Mouse (Mus musculus) MEL (cell line): ENCODE results near the gene Ror2. TPM values are rescaled to one million over a fixed set of nuclear protein-coding genes. Genes with fewer than 3 reads are reported as not detected.

Source experiments
- DNase-seq: peaks from one replicate; pipeline ENCODE4 v3.0.0; 2011; ENCODE audit warnings: low read depth, low spot score
- H3K27ac ChIP-seq: 2 replicates; pipeline ENCODE4 v1.5.1; 2012; ENCODE audit warnings: low read depth, mild to moderate bottlenecking, control low read depth, low read length, moderate library complexity; ENCODE audit not compliant: control insufficient read depth
- H3K27me3 ChIP-seq, 2 experiments: fragments of 150-350 bp in 1 of 2; sonication (generic) in 1 of 2; 2 replicates each; pipeline ENCODE4 v1.6.1; 2012; ENCODE audit warnings: low read length in 2 of 2, mild to moderate bottlenecking in 2 of 2, improper control_type of control experiment in 1 of 2, moderate library complexity in 1 of 2; ENCODE audit not compliant: insufficient read depth in 2 of 2, control insufficient read depth in 1 of 2
- H3K36me3 ChIP-seq, 2 experiments: 2 replicates each; pipeline ENCODE4 v1.6.1; 2012 to 2014; ENCODE audit warnings: low read length in 2 of 2, improper control_type of control experiment in 1 of 2, inconsistent platforms in 1 of 2, mild to moderate bottlenecking in 1 of 2; ENCODE audit not compliant: insufficient read depth in 2 of 2, control insufficient read depth in 1 of 2
- H3K4me1 ChIP-seq, 2 experiments: fragments of 150-350 bp in 1 of 2; sonication (generic) in 1 of 2; 2 replicates each; pipeline ENCODE4 v1.6.1; 2012; ENCODE audit warnings: low read length in 2 of 2, improper control_type of control experiment in 1 of 2, mild to moderate bottlenecking in 1 of 2; ENCODE audit not compliant: insufficient read depth in 2 of 2, control insufficient read depth in 1 of 2
- H3K4me3 ChIP-seq, 2 experiments: fragments of 150-350 bp in 1 of 2; sonication (generic) in 1 of 2; 2 replicates each; pipeline ENCODE4 v1.5.1; 2012; ENCODE audit warnings: low read depth in 2 of 2, low read length in 2 of 2, mild to moderate bottlenecking in 2 of 2, moderate library complexity in 2 of 2, control low read depth in 1 of 2, improper control_type of control experiment in 1 of 2; ENCODE audit not compliant: control insufficient read depth in 1 of 2, insufficient read depth in 1 of 2
- H3K79me2 ChIP-seq: 2 replicates; pipeline ENCODE4 v1.6.1; 2012; ENCODE audit warnings: mild to moderate bottlenecking, low read length, moderate library complexity; ENCODE audit not compliant: control insufficient read depth, poor library complexity, insufficient read depth
- H3K9ac ChIP-seq: 2 replicates; pipeline ENCODE4 v1.6.1; 2012; ENCODE audit warnings: low read depth, mild to moderate bottlenecking, control low read depth, low read length, moderate library complexity; ENCODE audit not compliant: control insufficient read depth, poor library complexity, severe bottlenecking
- H3K9me3 ChIP-seq: fragments of 150-350 bp; sonication (generic); replicated peaks from 2 replicates; pipeline ENCODE4 v1.6.1; 2012; ENCODE audit warnings: mild to moderate bottlenecking, low read length, improper control_type of control experiment, moderate library complexity; ENCODE audit not compliant: insufficient read depth
- CHD1 ChIP-seq: IDR thresholded peaks from 2 replicates; pipeline ENCODE4 v1.6.1; 2012; ENCODE audit warnings: low read depth, mild to moderate bottlenecking, inconsistent platforms, low read length, improper control_type of control experiment
- CHD2 ChIP-seq: IDR thresholded peaks from 2 replicates; pipeline ENCODE4 v1.6.1; 2011; ENCODE audit warnings: low read length, improper control_type of control experiment
- E2F4 ChIP-seq: IDR thresholded peaks from 2 replicates; pipeline ENCODE4 v1.6.1; 2011; ENCODE audit warnings: low read depth, low read length, improper control_type of control experiment, borderline replicate concordance
- ELF1 ChIP-seq: IDR thresholded peaks from 2 replicates; pipeline ENCODE4 v1.6.1; 2014; ENCODE audit warnings: low read depth, mild to moderate bottlenecking, inconsistent platforms, low read length, improper control_type of control experiment, moderate library complexity
- ETS1 ChIP-seq: IDR thresholded peaks from 2 replicates; pipeline ENCODE4 v1.6.1; 2012; ENCODE audit warnings: low read depth, mild to moderate bottlenecking, inconsistent platforms, low read length, improper control_type of control experiment, moderate library complexity
- GABPA ChIP-seq: IDR thresholded peaks from 2 replicates; pipeline ENCODE4 v1.6.1; 2012; ENCODE audit warnings: low read depth, mild to moderate bottlenecking, inconsistent platforms, low read length, improper control_type of control experiment, moderate library complexity
- JUND ChIP-seq: IDR thresholded peaks from 2 replicates; pipeline ENCODE4 v1.6.1; 2011; ENCODE audit warnings: low read depth, mild to moderate bottlenecking, improper control_type of control experiment, low read length
- MAFK ChIP-seq: IDR thresholded peaks from 2 replicates; pipeline ENCODE4 v1.6.1; 2011; ENCODE audit warnings: low read depth, mild to moderate bottlenecking, low read length, improper control_type of control experiment, borderline replicate concordance
- MAX ChIP-seq: IDR thresholded peaks from 2 replicates; pipeline ENCODE4 v1.6.1; 2011; ENCODE audit warnings: low read length, improper control_type of control experiment
- MEF2A ChIP-seq: IDR thresholded peaks from 2 replicates; pipeline ENCODE4 v1.6.1; 2014; ENCODE audit warnings: low read depth, mild to moderate bottlenecking, inconsistent platforms, low read length, improper control_type of control experiment; ENCODE audit not compliant: poor library complexity, insufficient replicate concordance, severe bottlenecking; ENCODE audit errors: extremely low read depth
- MXI1 ChIP-seq: IDR thresholded peaks from 2 replicates; pipeline ENCODE4 v1.6.1; 2011; ENCODE audit warnings: mild to moderate bottlenecking, low read depth, low read length, improper control_type of control experiment
- NRF1 ChIP-seq: IDR thresholded peaks from 2 replicates; pipeline ENCODE4 v1.6.1; 2014; ENCODE audit warnings: low read depth, mild to moderate bottlenecking, inconsistent platforms, low read length, improper control_type of control experiment, moderate library complexity; ENCODE audit not compliant: poor library complexity, insufficient read depth, severe bottlenecking
- POLR2AphosphoS2 ChIP-seq: IDR thresholded peaks from 2 replicates; pipeline ENCODE4 v1.6.1; 2011; ENCODE audit warnings: low read length, improper control_type of control experiment
- POLR2AphosphoS5 ChIP-seq: IDR thresholded peaks from 2 replicates; pipeline ENCODE4 v1.6.1; 2012; ENCODE audit warnings: low read depth, borderline replicate concordance, mild to moderate bottlenecking, inconsistent platforms, low read length, moderate library complexity, mixed read lengths
- RAD21 ChIP-seq: IDR thresholded peaks from 2 replicates; pipeline ENCODE4 v1.6.1; 2011; ENCODE audit warnings: mild to moderate bottlenecking, low read depth, low read length, improper control_type of control experiment
- SIN3A ChIP-seq: IDR thresholded peaks from 2 replicates; pipeline ENCODE4 v1.6.1; 2012; ENCODE audit warnings: low read length, improper control_type of control experiment, inconsistent platforms
- SMC3 ChIP-seq: IDR thresholded peaks from 2 replicates; pipeline ENCODE4 v1.6.1; 2011; ENCODE audit warnings: low read depth, low read length, improper control_type of control experiment
- TCF12 ChIP-seq: IDR thresholded peaks from 2 replicates; pipeline ENCODE4 v1.6.1; 2014; ENCODE audit warnings: low read depth, mild to moderate bottlenecking, inconsistent platforms, low read length, improper control_type of control experiment, moderate library complexity
- USF1 ChIP-seq: IDR thresholded peaks from 2 replicates; pipeline ENCODE4 v1.6.1; 2014; ENCODE audit warnings: low read depth, mild to moderate bottlenecking, inconsistent platforms, low read length, improper control_type of control experiment, moderate library complexity
- USF2 ChIP-seq, 2 experiments: IDR thresholded peaks; 2 replicates each; pipeline ENCODE4 v1.6.1; 2011 to 2012; ENCODE audit warnings: improper control_type of control experiment in 2 of 2, low read length in 2 of 2, borderline replicate concordance in 1 of 2, inconsistent platforms in 1 of 2, low read depth in 1 of 2, mild to moderate bottlenecking in 1 of 2; ENCODE audit not compliant: insufficient read depth in 1 of 2
- ZMIZ1 ChIP-seq: IDR thresholded peaks from 2 replicates; pipeline ENCODE4 v1.6.1; 2012; ENCODE audit warnings: low read depth, mild to moderate bottlenecking, inconsistent platforms, low read length, improper control_type of control experiment, moderate library complexity
- ZNF384 ChIP-seq: IDR thresholded peaks from 2 replicates; pipeline ENCODE4 v1.6.1; 2012; ENCODE audit warnings: low read depth, mild to moderate bottlenecking, inconsistent platforms, low read length, improper control_type of control experiment
- polyA plus RNA-seq, 2 experiments: library from polyadenylated mRNA; stranded (reverse) in 1 of 2; unstranded in 1 of 2; fragments of >175 nt in 1 of 2; fragments of >200 nt in 1 of 2; gene quantifications; 2 replicates each; pipeline versions ENCODE4 v1.2.1 to v1.2.4; 2012; ENCODE audit warnings: low replicate concordance in 2 of 2, low read depth in 1 of 2; ENCODE audit not compliant: insufficient read length in 2 of 2, insufficient read depth in 1 of 2, missing spikeins in 1 of 2
- total RNA-seq: library from RNA; depleted of rRNA; stranded (reverse); fragments of 300-350 nt; gene quantifications from 2 replicates; pipeline ENCODE4 v1.2.3, GENCODE M21; 2012

Ror2 gene
- total and polyA plus RNA-seq, 3 experiments = not detected

GRCm38 (mm10) chr13:53293065-53293464 is 7.1 kb upstream of the Ror2 start:
- no peaks in the 10 kb centered on the region for H3K79me2 ChIP-seq
- H3K27me3 ChIP-seq = no peaks in the 10 kb centered on the region
- DNase-seq = no peak
- no peak overlapping the region for H3K9ac ChIP-seq
- no peak overlapping the region for H3K27ac ChIP-seq
- TF ChIP-seq ZNF384 (no peak), CHD2 (no peak), RAD21 (no peak), POLR2AphosphoS2 (no peak), CHD1 (no peak), ELF1 (no peak), TCF12 (no peak), USF1 (no peak), SMC3 (no peak), MAX (no peak), NRF1 (no peak), ETS1 (no peak), MAFK (no peak), GABPA (no peak), SIN3A (no peak)
- TF ChIP-seq, all 39 proteins: peak for 0
- H3K9me3 ChIP-seq = no peaks in the 10 kb centered on the region
- H3K4me3 ChIP-seq = no peak overlapping the region
- no peaks in the 10 kb centered on the region for H3K36me3 ChIP-seq
- no peaks in the 10 kb centered on the region for H3K4me1 ChIP-seq

GRCm38 (mm10) chr13:53292244-53292643 is 6.3 kb upstream of the Ror2 start:
- Histone ChIP-seq H3K9me3 (no peaks in the 10 kb centered on the region), H3K79me2 (no peaks in the 10 kb centered on the region), H3K27me3 (no peaks in the 10 kb centered on the region), H3K36me3 (no peaks in the 10 kb centered on the region), H3K4me3 (no peak overlapping the region), H3K4me1 (no peaks in the 10 kb centered on the region), H3K27ac (no peak overlapping the region), H3K9ac (no peak overlapping the region)
- no peak for DNase-seq
- no peak for TF ChIP-seq NRF1
- no peak for TF ChIP-seq ZMIZ1
- no peak for TF ChIP-seq MEF2A
- TF ChIP-seq JUND = no peak
- no peak for TF ChIP-seq POLR2AphosphoS2
- no peak for TF ChIP-seq MXI1
- no peak for TF ChIP-seq E2F4
- TF ChIP-seq SIN3A = no peak
- no peak for TF ChIP-seq TCF12
- no peak for TF ChIP-seq ELF1
- no peak for TF ChIP-seq POLR2AphosphoS5
- TF ChIP-seq USF2 (IDR thresholded peaks at IDR 0.05; ENCODE audit: borderline replicate concordance in 1 of 2, insufficient read depth in 1 of 2, low read depth in 1 of 2, low read length in 2 of 2) = no peak
